Mouse (Mus musculus) C2C12 (cell line): ENCODE results near the gene Rab14. TPM values are rescaled to one million over a fixed set of nuclear protein-coding genes. Genes with fewer than 3 reads are reported as not detected.

Source experiments
- H3K27me3 ChIP-seq: one replicate; pipeline ENCODE4 v1.6.1; 2011; ENCODE audit not compliant: control insufficient read depth, insufficient read depth, insufficient read length
- H3K36me3 ChIP-seq: one replicate; pipeline ENCODE4 v1.6.1; 2011; ENCODE audit not compliant: control insufficient read depth, insufficient read depth
- H3K4me3 ChIP-seq: one replicate; pipeline ENCODE4 v1.5.1; 2011; ENCODE audit warnings: mild to moderate bottlenecking, control low read depth; ENCODE audit not compliant: poor library complexity, insufficient read depth, severe bottlenecking
- H3K79me2 ChIP-seq: one replicate; pipeline ENCODE4 v1.6.1; 2011; ENCODE audit not compliant: control insufficient read depth, insufficient read depth
- H3K79me3 ChIP-seq: one replicate; pipeline ENCODE4 v1.6.1; 2011; ENCODE audit warnings: low read depth, control low read depth
- H3ac ChIP-seq: one replicate; pipeline ENCODE3; 2011; ENCODE audit warnings: low read depth; ENCODE audit not compliant: control insufficient read depth, insufficient read length
- CEBPB ChIP-seq: IDR thresholded peaks from one replicate; pipeline ENCODE4 v1.6.1; 2011; ENCODE audit warnings: low read depth, mild to moderate bottlenecking, control low read depth, moderate library complexity
- CTCF ChIP-seq: IDR thresholded peaks from one replicate; pipeline ENCODE4 v1.5.1; 2011; ENCODE audit not compliant: control insufficient read depth, insufficient read depth, insufficient read length
- FOSL1 ChIP-seq: IDR thresholded peaks from one replicate; pipeline ENCODE4 v1.8.0; 2011; ENCODE audit warnings: mild to moderate bottlenecking, low read length; ENCODE audit not compliant: poor library complexity, insufficient read depth, severe bottlenecking
- MAX ChIP-seq: IDR thresholded peaks from one replicate; pipeline ENCODE4 v1.6.1; 2011; ENCODE audit warnings: mild to moderate bottlenecking, control low read depth
- MYOD1 ChIP-seq: IDR thresholded peaks from one replicate; pipeline ENCODE4 v1.6.1; 2011; ENCODE audit warnings: low read depth; ENCODE audit not compliant: control insufficient read depth, insufficient read length
- MYOG ChIP-seq: IDR thresholded peaks from one replicate; pipeline ENCODE4 v1.6.1; 2011; ENCODE audit not compliant: control insufficient read depth, insufficient read length; ENCODE audit errors: extremely low read depth
- USF1 ChIP-seq: IDR thresholded peaks from one replicate; pipeline ENCODE4 v1.6.1; 2011; ENCODE audit warnings: low read depth, mild to moderate bottlenecking, control low read depth, moderate library complexity
- long read RNA-seq, 2 experiments: library from polyadenylated mRNA; unstranded; transcript quantifications; one replicate each; pipeline ENCODE4 v2.0.0; 2019 to 2020
- polyA plus RNA-seq: library from polyadenylated mRNA; unstranded; fragments of >200 nt; fragmentation: generic; extraction: Trizol; gene quantifications from one replicate; pipeline ENCODE4 v1.2.1, GENCODE M21; 2012; ENCODE audit warnings: missing spikeins

The Rab14 gene
- 47.9 TPM for polyA plus RNA-seq
- long read RNA-seq, experiment 1, transcript Rab14-201 (8 exons, 3,081 nt): major isoform, 133 of 158 reads
- long read RNA-seq, experiment 1, partial matches to known transcripts: 12 of 158 reads
- long read RNA-seq, experiment 1, other reads (novel, unspliced or antisense): 12 of 158 reads
- long read RNA-seq, experiment 2, transcript Rab14-201 (8 exons, 3,081 nt): major isoform, 240 of 261 reads
- long read RNA-seq, experiment 2, partial matches to known transcripts: 6 of 261 reads
- long read RNA-seq, experiment 2, other reads (novel, unspliced or antisense): 15 of 261 reads

DNA sequence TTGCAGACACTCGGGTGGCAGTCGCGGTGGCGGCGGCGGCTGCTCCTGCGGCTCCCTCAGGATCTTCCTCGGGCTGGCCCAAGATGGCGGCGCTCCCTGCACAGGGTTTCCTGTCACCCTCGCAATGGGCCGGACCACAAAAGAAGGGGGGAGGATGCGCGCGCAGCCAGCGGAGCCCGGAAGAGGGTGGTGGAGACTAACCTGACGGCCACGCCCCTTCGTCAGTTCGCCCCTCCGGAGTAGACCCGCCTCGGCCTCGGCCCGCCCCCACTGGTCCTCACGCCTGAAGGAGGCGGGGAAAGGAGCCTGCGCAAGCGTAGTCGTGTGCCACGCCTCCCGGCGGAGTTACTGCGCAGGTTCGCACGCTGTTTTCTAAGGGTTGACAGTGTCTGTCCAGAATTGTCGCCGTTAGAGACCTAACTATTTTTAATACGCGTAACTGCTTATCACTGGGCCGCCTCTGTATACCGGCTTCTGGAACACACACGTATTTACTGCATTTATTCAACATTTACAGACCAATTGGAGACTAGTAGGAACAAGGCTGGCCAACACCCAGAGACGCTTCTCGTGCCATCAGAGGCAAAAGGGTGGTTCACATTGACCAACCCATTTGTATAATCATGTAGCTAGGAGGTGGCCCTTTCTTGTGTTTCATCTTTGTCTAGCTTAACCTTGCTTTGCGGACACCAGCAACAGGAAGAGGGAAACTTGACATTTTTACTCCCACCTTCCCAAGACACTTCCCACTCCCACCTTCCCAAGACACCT is at the start of gene Rab14:
Gene Rab14, minus strand, starts transcription at position 223 of the 771 bp plus-strand sequence.
- H3K36me3 ChIP-seq: peaks cover 23% of the 10 kb centered on the region
- H3K27me3 ChIP-seq: no peaks in the 10 kb centered on the region
- H3K79me3 ChIP-seq: peaks cover 40% of the 10 kb centered on the region
- peak within 1 kb of the TSS; percentile 98 for H3ac ChIP-seq
- peaks cover 47% of the 10 kb centered on the region for H3K79me2 ChIP-seq
- H3K4me3 ChIP-seq: peak within 1 kb of the TSS; percentile 92
- no peak for TF ChIP-seq FOSL1
- peak; percentile 79 for TF ChIP-seq MAX

DNA sequence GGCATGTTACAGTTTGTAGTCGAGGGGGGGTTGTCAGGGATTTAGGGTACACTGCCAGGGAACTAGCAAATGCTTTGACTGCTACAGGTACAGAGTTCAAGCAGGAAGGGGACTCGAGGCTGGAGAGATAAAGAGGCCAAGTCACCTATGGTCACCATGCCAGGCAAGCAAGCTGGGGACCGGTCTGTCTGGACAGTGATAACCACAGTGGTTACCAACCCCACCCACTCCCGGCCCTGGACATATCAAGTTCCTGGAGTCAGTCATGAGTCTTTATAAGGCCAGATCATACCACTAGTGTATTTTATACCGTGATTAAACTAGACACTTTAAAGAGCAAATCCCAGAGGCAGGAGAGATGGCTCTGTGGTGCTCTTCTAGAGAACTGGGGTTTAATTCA is 46.8 kb upstream of the Rab14 start:
- no peak overlapping the region for H3K4me3 ChIP-seq
- no peak for TF ChIP-seq CTCF
- no peak for TF ChIP-seq MYOD1
- TF ChIP-seq USF1: no peak
- TF ChIP-seq MYOG: no peak
- no peak for TF ChIP-seq MAX
- TF ChIP-seq FOSL1: no peak
- TF ChIP-seq CEBPB: no peak
- H3ac ChIP-seq: no peak overlapping the region
- no peaks in the 10 kb centered on the region for H3K79me2 ChIP-seq
- H3K36me3 ChIP-seq: no peaks in the 10 kb centered on the region
- no peaks in the 10 kb centered on the region for H3K27me3 ChIP-seq
- no peaks in the 10 kb centered on the region for H3K79me3 ChIP-seq

DNA sequence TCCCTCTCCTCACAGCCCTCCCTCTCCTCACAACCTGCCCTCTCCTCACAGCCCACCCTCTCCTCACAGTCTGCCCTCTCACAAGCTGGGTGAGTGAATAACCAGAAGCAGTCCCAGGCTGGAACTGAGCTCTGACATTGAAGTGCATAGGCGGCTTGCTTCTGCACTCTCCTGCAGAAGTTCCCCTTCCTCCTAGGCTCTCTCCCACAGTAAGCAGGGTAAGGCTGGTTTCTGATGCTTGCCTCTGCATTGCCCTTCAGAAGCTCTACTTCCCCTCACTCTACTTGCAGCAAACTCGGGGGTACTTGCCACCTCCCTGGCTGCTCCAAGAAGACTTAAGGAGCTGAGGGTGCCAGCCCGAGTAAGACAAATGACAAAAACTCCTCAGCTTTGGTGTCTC is 43.3 kb upstream of the Rab14 start:
- no peaks in the 10 kb centered on the region for H3K27me3 ChIP-seq
- no peak overlapping the region for H3K4me3 ChIP-seq
- no peaks in the 10 kb centered on the region for H3K36me3 ChIP-seq
- TF ChIP-seq FOSL1: no peak
- H3ac ChIP-seq: no peak overlapping the region
- H3K79me2 ChIP-seq: no peaks in the 10 kb centered on the region
- no peaks in the 10 kb centered on the region for H3K79me3 ChIP-seq

DNA sequence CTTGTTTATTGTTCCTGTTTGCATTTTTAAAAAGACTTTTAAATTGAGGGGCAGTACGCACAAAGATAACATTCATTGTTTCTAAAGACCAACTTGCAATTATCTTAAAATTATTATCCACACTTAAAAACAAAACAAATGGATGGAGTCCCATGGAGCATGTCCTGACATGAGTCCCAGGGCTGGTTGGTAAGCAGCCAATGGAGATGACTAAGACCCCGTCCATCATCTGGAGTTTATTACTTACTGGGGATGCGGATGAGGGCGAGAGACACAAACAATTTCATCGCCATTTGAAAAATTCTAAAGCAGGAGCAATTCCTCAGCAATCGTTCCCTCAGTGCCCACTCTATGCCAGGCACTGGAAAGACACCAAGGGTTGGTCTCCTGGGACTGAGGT is 34.1 kb upstream of the Rab14 start:
- Histone ChIP-seq H3K4me3 (no peak overlapping the region), H3K27me3 (no peaks in the 10 kb centered on the region), H3K79me3 (no peaks in the 10 kb centered on the region), H3K79me2 (no peaks in the 10 kb centered on the region), H3K36me3 (no peaks in the 10 kb centered on the region), H3ac (no peak overlapping the region)
- no peak for TF ChIP-seq USF1
- TF ChIP-seq MAX: peak; percentile 25
- no peak for TF ChIP-seq MYOD1
- no peak for TF ChIP-seq MYOG
- no peak for TF ChIP-seq CTCF
- no peak for TF ChIP-seq CEBPB
- peak; percentile 17 for TF ChIP-seq FOSL1

DNA sequence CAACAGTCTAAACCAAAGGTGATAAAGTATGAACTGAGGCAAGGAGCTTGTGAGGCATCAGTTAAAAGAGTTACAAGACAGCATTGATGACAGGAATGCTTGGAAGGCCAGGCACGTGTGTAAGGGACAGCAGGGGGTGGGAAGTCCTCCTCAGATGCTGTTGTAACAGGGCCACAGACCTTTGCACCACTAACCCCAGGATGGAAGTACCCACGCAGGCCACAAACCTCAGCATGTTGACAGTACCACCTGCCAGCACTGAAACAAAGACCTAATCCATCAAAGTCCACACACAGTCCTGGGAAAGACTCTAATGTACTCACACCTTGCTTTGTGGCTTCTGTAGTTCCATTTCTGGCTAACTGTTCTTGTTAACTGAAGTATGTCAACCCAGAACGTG is 33.0 kb upstream of the Rab14 start:
- Histone ChIP-seq H3K4me3 (no peak overlapping the region), H3K27me3 (no peaks in the 10 kb centered on the region), H3K79me3 (no peaks in the 10 kb centered on the region), H3K36me3 (no peaks in the 10 kb centered on the region), H3ac (no peak overlapping the region), H3K79me2 (no peaks in the 10 kb centered on the region)
- TF ChIP-seq FOSL1 (no peak), MYOG (no peak), MYOD1 (no peak), MAX (no peak), CEBPB (no peak), CTCF (no peak), USF1 (no peak)
